Mouse (Mus musculus) heart, adult 2 months (tissue): ENCODE measurements around the gene Slit3. TPM values are rescaled to one million over a fixed set of nuclear protein-coding genes. Genes with fewer than 3 reads are reported as not detected.

ENCODE experiments used
- DNase-seq, 2 experiments: peaks; one replicate each; pipeline ENCODE4 v3.0.0; 2021
- H3K27ac ChIP-seq: fragments of 200-600 bp; 2 replicates; pipeline ENCODE4 v1.8.1; 2022
- H3K27me3 ChIP-seq: fragments of 200-500 bp; 2 replicates; pipeline ENCODE4 v1.6.1; 2012; ENCODE audit warnings: mild to moderate bottlenecking, low read length, inconsistent platforms, mixed read lengths; ENCODE audit not compliant: control insufficient read depth, insufficient read depth
- H3K36me3 ChIP-seq: fragments of 200-500 bp; 2 replicates; pipeline ENCODE4 v1.6.1; 2012; ENCODE audit warnings: low read length, inconsistent platforms; ENCODE audit not compliant: control insufficient read depth, insufficient read depth
- H3K4me1 ChIP-seq: fragments of 200-500 bp; 2 replicates; pipeline ENCODE4 v1.6.1; 2011; ENCODE audit warnings: low read length; ENCODE audit not compliant: control insufficient read depth, insufficient read depth
- H3K4me3 ChIP-seq: fragments of 200-600 bp; 2 replicates; pipeline ENCODE4 v1.8.1; 2022
- H3K79me2 ChIP-seq: fragments of 200-500 bp; replicated peaks from 2 replicates; pipeline ENCODE4 v1.6.1; 2012; ENCODE audit warnings: mild to moderate bottlenecking, inconsistent platforms, low read length, moderate library complexity, mixed read lengths; ENCODE audit not compliant: control insufficient read depth, insufficient read depth
- H3K9ac ChIP-seq: fragments of 200-500 bp; 2 replicates; pipeline ENCODE4 v1.6.1; 2012; ENCODE audit warnings: low read depth, mild to moderate bottlenecking, control low read depth, inconsistent platforms, low read length, mixed read lengths
- CTCF ChIP-seq: fragments of 200-600 bp; IDR thresholded peaks from 2 replicates; pipeline ENCODE4 v1.8.1; 2022; ENCODE audit warnings: antibody characterized with exemption, mild to moderate bottlenecking, moderate library complexity
- EP300 ChIP-seq: fragments of 200-500 bp; IDR thresholded peaks from 2 replicates; pipeline ENCODE4 v1.6.1; 2011; ENCODE audit warnings: low read depth, low read length, control low read depth; ENCODE audit not compliant: insufficient read depth
- POLR2A ChIP-seq: fragments of 200-500 bp; IDR thresholded peaks from 2 replicates; pipeline ENCODE4 v1.6.1; 2011; ENCODE audit warnings: mild to moderate bottlenecking, low read depth, low read length, control low read depth; ENCODE audit not compliant: insufficient read depth
- WGBS: fragments of 180-500 bp; shearing (Covaris S2); methylation state at CpG from one replicate; pipeline ENCODE4 v1.1.7; 2018; 5-methylcytosine and 5-hydroxymethylcytosine counted together
- intact Hi-C: fragments of 180-260 bp; cut with DNase I; formaldehyde crosslinking; loops from one replicate; pipeline ENCODE4 v1.15.1; 2025
- polyA plus RNA-seq: library from polyadenylated mRNA; depleted of rRNA; stranded (reverse); fragments of >200 nt; gene quantifications from 2 replicates; pipeline ENCODE4 v1.2.3, GENCODE M21; 2012
- total RNA-seq, 2 experiments: library from RNA; stranded (reverse); gene quantifications; 2 replicates each; pipeline ENCODE4 v1.2.3; 2021

Gene Slit3
- total and polyA plus RNA-seq, 3 experiments: 12.3 to 15.8 (median 14.6) TPM

DNA sequence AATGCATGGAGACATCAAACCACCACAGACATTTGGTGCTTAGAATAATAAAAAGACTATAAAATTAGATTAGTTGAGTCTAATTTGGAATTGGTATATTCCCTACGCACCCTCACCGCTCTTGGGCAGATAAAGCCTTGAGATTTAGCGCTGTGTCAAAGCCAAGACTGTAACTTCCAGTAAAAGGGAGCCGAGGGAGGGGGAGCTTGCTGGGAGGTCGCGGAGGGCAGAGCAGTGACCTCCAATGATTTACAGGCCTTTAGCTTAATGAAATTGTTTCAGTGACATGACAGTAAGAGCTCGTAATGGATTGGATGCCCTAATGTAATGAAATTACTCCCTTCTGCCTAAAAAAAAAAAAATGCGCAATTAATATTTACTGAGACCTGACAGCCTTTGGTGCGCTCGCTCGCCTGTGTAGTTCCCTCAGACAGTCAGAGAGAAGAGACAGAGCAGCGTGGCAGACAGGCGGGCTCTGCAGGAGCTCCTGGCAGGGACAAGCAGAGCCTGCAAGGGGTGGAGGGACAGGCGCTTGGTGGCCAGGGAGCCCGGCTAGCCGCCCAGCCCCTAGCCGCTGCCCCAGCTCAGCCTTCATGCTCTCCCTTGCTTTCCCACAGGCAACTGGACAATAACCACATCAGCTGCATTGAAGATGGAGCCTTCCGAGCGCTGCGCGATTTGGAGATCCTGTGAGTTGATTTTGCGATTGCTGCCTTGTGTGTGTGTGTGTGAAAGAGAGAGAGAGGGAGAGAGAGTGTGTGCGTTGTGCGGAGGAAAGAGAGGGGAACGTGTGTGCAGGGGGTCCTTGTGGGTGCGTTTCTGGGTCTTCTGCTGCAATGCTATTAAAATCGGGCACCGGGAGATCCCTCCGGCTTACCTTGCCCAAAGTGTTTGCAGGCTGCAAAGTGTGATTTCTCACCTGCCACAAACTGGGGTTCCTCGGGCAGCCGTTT lies 423.4 kb downstream of the Slit3 start:
- WGBS: 54% methylated on average over 31 of the region's 31 CpGs
- intact Hi-C loops: no loop called here
- Histone ChIP-seq H3K4me3 (no peak overlapping the region), H3K79me2 (no peaks in the 10 kb centered on the region), H3K36me3 (no peaks in the 10 kb centered on the region), H3K9ac (no peak overlapping the region), H3K27me3 (no peaks in the 10 kb centered on the region), H3K4me1 (no peaks in the 10 kb centered on the region), H3K27ac (no peak overlapping the region)
- no peak for TF ChIP-seq POLR2A
- no peak for TF ChIP-seq EP300
- no peak for TF ChIP-seq CTCF
- no peak for DNase-seq

DNA sequence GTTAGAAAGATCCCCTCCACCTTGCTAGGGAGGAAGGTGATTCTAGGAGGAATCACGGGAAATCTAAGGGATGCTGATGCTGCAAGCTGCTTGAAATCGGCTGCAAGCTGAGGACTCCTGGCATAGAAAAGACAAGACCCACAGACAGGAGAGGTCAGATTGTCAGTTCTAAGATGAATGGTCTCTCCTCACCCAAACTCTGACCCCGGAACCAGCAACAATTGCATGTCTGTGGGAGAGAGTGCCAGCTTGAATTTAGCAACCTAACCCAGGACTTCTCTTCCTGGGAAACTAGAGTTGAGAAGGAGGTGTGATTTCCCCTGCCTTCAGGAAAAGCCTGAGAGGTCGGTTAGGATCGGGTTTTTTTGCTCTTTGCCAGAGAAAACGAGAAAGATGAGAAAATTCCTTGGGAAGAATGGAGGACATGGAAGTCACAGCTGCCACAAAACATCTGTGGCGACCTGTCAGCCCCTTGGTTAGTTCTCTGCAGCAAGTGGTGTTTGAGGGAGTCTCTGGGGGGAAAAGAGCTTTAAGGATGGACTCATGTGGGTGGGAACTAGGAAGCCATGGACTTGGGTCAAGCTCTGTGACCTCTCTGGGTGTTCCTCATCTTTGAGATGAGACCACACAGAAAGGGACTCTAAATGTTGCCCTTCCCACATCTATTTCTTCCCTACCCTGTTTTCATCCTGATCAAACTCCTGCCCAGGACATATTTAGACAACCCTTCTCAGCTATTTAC lies 425.2 kb downstream of the Slit3 start:
- Histone ChIP-seq H3K4me1 (no peaks in the 10 kb centered on the region), H3K9ac (no peak overlapping the region), H3K4me3 (no peak overlapping the region), H3K36me3 (no peaks in the 10 kb centered on the region), H3K79me2 (no peaks in the 10 kb centered on the region), H3K27me3 (no peaks in the 10 kb centered on the region), H3K27ac (no peak overlapping the region)
- intact Hi-C loops: no loop called here
- DNase-seq: no peak
- WGBS: 54% methylated on average over 7 of the region's 7 CpGs
- TF ChIP-seq EP300 (no peak), POLR2A (no peak), CTCF (no peak)

DNA sequence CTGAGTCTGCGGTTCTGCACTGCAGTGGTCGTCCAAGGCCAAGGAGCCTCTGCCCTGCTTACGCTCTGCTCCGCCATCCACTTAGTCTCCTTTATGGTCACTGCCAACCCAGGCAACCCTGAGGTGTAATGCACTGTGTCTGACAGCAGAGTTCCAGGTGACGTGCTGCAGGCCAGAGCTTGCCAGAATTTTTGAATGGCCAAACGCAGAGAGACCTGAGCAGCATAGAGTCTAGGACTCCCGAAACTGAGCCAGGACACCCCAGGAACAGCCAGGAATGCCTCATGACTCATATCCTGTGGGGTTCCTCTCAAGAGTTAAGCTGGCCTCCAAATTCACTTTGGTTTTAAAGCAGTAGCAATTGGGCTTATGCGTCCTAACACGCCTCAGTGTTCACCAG lies 429.0 kb downstream of the Slit3 start:
- H3K4me1 ChIP-seq: no peaks in the 10 kb centered on the region
- H3K27me3 ChIP-seq: no peaks in the 10 kb centered on the region
- no peak overlapping the region for H3K27ac ChIP-seq
- H3K79me2 ChIP-seq: no peaks in the 10 kb centered on the region
- WGBS: 78% methylated on average over 9 of the region's 9 CpGs
- intact Hi-C loops: no loop called here
- no peaks in the 10 kb centered on the region for H3K36me3 ChIP-seq
- DNase-seq: no peak
- TF ChIP-seq CTCF: no peak
- TF ChIP-seq POLR2A: no peak
- TF ChIP-seq EP300: no peak
- H3K4me3 ChIP-seq: no peak overlapping the region
- H3K9ac ChIP-seq: no peak overlapping the region

DNA sequence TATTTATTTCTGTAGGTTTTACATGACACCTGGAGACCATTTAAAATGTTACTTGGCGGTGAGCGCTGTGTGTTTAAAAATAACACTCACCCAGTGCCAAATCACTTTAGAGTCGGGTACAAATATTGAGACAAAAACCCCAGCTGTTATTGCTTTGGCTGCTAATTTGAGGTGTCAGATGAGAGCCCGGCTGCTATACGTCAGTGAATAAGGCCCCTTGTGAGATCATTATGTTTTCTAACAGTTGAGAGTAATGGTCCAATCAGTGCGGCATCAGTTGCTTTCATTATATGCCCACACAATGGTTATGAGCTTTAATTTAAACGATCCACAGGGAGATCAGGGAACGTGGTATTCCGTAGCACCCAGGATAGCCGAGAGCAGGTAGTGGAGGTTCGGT lies 435.2 kb downstream of the Slit3 start:
- Histone ChIP-seq H3K4me1 (peaks cover 2% of the 10 kb centered on the region; the same call in 1 of the 2 replicates), H3K36me3 (no peaks in the 10 kb centered on the region), H3K9ac (no peak overlapping the region), H3K27me3 (no peaks in the 10 kb centered on the region), H3K4me3 (no peak overlapping the region), H3K79me2 (no peaks in the 10 kb centered on the region), H3K27ac (no peak overlapping the region)
- intact Hi-C loops: no loop called here
- DNase-seq: no peak
- no peak for TF ChIP-seq CTCF
- WGBS: 69% methylated on average over 11 of the region's 11 CpGs

DNA sequence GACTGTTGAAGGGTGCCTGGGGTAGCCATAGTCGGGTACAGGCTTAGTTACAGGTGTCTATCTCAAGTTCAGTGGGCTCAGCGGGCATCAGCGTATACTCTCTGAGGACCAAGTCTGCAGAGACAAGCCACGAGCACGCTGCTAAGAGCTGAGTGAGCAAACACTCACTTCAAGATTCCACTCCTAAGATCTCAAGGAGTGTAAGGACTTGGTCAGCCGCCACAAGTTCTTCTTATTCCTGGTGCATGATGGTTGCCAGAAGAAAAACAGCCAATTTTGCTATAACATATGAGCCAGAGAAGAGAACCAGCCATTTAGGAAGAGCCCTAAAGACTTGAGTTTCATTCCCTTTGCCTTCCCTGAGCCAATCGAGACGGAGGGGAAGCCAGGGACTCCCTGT lies 436.5 kb downstream of the Slit3 start:
- no peak for DNase-seq
- TF ChIP-seq POLR2A (no peak), EP300 (no peak), CTCF (no peak)
- no peak overlapping the region for H3K4me3 ChIP-seq
- no peaks in the 10 kb centered on the region for H3K79me2 ChIP-seq
- H3K27me3 ChIP-seq: no peaks in the 10 kb centered on the region
- no peak overlapping the region for H3K27ac ChIP-seq
- intact Hi-C loops: no loop called here
- H3K4me1 ChIP-seq: peaks cover 2% of the 10 kb centered on the region; the same call in 1 of the 2 replicates
- no peaks in the 10 kb centered on the region for H3K36me3 ChIP-seq
- 86% methylated on average over 8 of the region's 8 CpGs for WGBS
- H3K9ac ChIP-seq: no peak overlapping the region

DNA sequence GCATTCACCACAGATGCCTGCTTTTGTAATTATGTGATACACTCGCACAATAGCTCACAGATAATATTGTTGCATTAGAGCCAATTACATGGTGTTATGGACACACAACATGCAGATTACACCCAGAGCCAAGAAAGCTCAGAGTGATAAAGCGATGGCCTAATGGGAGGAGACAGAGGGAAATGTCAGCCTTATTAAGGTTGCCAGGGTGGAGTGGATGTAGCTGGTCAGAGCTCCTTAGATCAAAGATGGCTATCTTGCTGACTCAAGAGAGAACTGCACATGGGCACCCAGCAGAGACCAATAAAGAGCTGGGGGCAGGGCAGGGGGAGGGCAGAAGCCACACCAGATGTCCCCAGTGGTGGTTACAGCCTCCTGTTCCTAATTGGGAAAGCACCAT lies 437.3 kb downstream of the Slit3 start:
- Histone ChIP-seq H3K36me3 (no peaks in the 10 kb centered on the region), H3K4me3 (no peak overlapping the region), H3K79me2 (no peaks in the 10 kb centered on the region), H3K27me3 (no peaks in the 10 kb centered on the region), H3K4me1 (peaks cover 2% of the 10 kb centered on the region; the same call in 1 of the 2 replicates), H3K27ac (no peak overlapping the region), H3K9ac (no peak overlapping the region)
- TF ChIP-seq EP300 (no peak), CTCF (no peak), POLR2A (no peak)
- intact Hi-C loops: no loop called here
- DNase-seq: no peak
- WGBS: 71% methylated on average over 2 of the region's 2 CpGs
